Mouse (Mus musculus) liver, embryonic 14.5 days (tissue): ENCODE results near the gene Emx1. TPM values are rescaled to one million over a fixed set of nuclear protein-coding genes. Genes with fewer than 3 reads are reported as not detected.
A peak's percentile ranks its signal among the peaks of the same experiment; 100 is the strongest.

Experiments used
- ATAC-seq: fragments of 200-750 bp; cut with Nextera tagmentation; 2 replicates; pipeline ENCODE4 v1.8.0; 2017; ENCODE audit warnings: moderate number of reproducible peaks, mild to moderate bottlenecking, moderate library complexity; ENCODE audit not compliant: insufficient read depth
- DNase-seq, 3 experiments: peaks; one replicate each; pipeline ENCODE4 v3.0.0-alpha.2; 2012 to 2013; ENCODE audit warnings: low read depth in 3 of 3, low spot score in 3 of 3
- H3K27ac ChIP-seq: fragments of 300-500 bp; sonication (generic); 2 replicates; pipeline ENCODE4 v1.5.1; 2014; ENCODE audit warnings: moderate library complexity, mild to moderate bottlenecking, control low read depth, inconsistent platforms
- H3K27me3 ChIP-seq: fragments of 300-500 bp; sonication (generic); 2 replicates; pipeline ENCODE4 v1.6.1; 2014; ENCODE audit warnings: mild to moderate bottlenecking, low read length, moderate library complexity; ENCODE audit not compliant: control insufficient read depth, insufficient read depth
- H3K36me3 ChIP-seq: fragments of 300-500 bp; sonication (generic); replicated peaks from 2 replicates; pipeline ENCODE4 v1.6.1; 2014; ENCODE audit warnings: low read depth; ENCODE audit not compliant: control insufficient read depth, insufficient read depth
- H3K4me1 ChIP-seq, 2 experiments: fragments of 200-500 bp in 1 of 2; fragments of 300-500 bp in 1 of 2; sonication (generic) in 1 of 2; replicated peaks; 2 replicates each; pipeline ENCODE4 v1.6.1; 2012 to 2014; ENCODE audit warnings: antibody characterized with exemption in 1 of 2, inconsistent platforms in 1 of 2, low read length in 1 of 2; ENCODE audit not compliant: control insufficient read depth in 2 of 2, insufficient read depth in 2 of 2
- H3K4me2 ChIP-seq: fragments of 300-500 bp; sonication (generic); 2 replicates; pipeline ENCODE4 v1.6.1; 2014; ENCODE audit warnings: low read depth, mild to moderate bottlenecking, control low read depth, moderate library complexity
- H3K4me3 ChIP-seq, 2 experiments: fragments of 200-500 bp in 1 of 2; fragments of 300-500 bp in 1 of 2; sonication (generic) in 1 of 2; 2 replicates each; pipeline ENCODE4 v1.5.1; 2012 to 2014; ENCODE audit warnings: low read depth in 2 of 2, low read length in 2 of 2, mild to moderate bottlenecking in 2 of 2, control low read depth in 1 of 2, inconsistent platforms in 1 of 2, moderate library complexity in 1 of 2; ENCODE audit not compliant: insufficient read depth in 1 of 2
- H3K9ac ChIP-seq: fragments of 300-500 bp; sonication (generic); replicated peaks from 2 replicates; pipeline ENCODE4 v1.6.1; 2014; ENCODE audit warnings: mild to moderate bottlenecking, control low read depth, moderate library complexity
- H3K9me3 ChIP-seq: fragments of 300-500 bp; sonication (generic); 2 replicates; pipeline ENCODE4 v1.6.1; 2016; ENCODE audit warnings: low read length, mixed read lengths; ENCODE audit not compliant: control insufficient read depth
- CTCF ChIP-seq: IDR thresholded peaks from 2 replicates; pipeline ENCODE4 v1.5.1; 2016; ENCODE audit warnings: antibody characterized with exemption, low read depth, control low read depth
- EP300 ChIP-seq: IDR thresholded peaks from 2 replicates; pipeline ENCODE4 v1.6.1; 2016; ENCODE audit warnings: antibody characterized with exemption, low read depth
- WGBS: fragments of 180-500 bp; shearing (Covaris S2); extraction: QIAGEN DNeasy Blood & Tissue Kit; methylation state at CpG from one replicate; pipeline ENCODE4 v1.1.7; 2014; ENCODE audit not compliant: insufficient replicate concordance; 5-methylcytosine and 5-hydroxymethylcytosine counted together
- polyA plus RNA-seq, 2 experiments: library from polyadenylated mRNA; depleted of rRNA in 1 of 2; stranded (reverse) in 1 of 2; unstranded in 1 of 2; fragments of >200 nt; fragmentation: Nextera tagmentation in 1 of 2; extraction: Ambion mirVana in 1 of 2; gene quantifications; 2 replicates each; pipeline versions ENCODE4 v1.2.1 to v1.2.3; 2012 to 2014

Emx1 gene
- polyA plus RNA-seq, 2 experiments, result 0.03 TPM; not detected in 1

DNA sequence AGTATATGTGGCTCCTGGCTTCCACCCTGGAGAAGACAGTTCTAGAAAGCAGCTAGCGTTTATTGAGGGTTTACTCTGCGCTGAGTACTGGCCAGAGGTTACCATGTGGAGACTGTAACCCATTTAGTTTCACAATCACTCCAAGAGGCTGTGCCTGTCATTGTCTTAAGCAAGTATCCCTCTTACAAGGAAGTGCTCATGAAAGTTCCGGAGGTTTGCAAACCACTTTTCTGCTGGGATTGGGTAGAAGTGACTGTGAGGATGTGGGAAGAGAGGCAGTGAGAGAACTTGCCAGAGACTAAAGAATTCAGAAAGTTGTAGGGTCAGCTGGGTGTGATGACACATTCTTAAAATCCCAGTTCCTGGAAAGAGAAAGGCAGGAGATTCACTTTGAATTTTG lies 3.3 kb upstream of the Emx1 start:
- no peak overlapping the region for H3K9ac ChIP-seq
- DNase-seq, result no peak
- no peaks in the 10 kb centered on the region for H3K36me3 ChIP-seq
- no peaks in the 10 kb centered on the region for H3K9me3 ChIP-seq
- H3K27ac ChIP-seq, result no peak overlapping the region
- TF ChIP-seq EP300 (no peak), CTCF (no peak)
- peaks cover 45% of the 10 kb centered on the region for H3K27me3 ChIP-seq
- ATAC-seq, result no peak
- H3K4me2 ChIP-seq, result no peak overlapping the region
- no peaks in the 10 kb centered on the region for H3K4me1 ChIP-seq
- 34% methylated on average over 3 of the region's 3 CpGs for WGBS
- H3K4me3 ChIP-seq, result no peak overlapping the region

GRCm38 (mm10) chr6:85186033-85186743 lies 1.1 kb upstream of the Emx1 start:
- Histone ChIP-seq H3K27me3 (peaks cover 68% of the 10 kb centered on the region), H3K4me2 (peak overlapping the region; percentile 22; the same call in 1 of the 2 replicates), H3K4me3 (no peak overlapping the region), H3K9ac (no peak overlapping the region), H3K4me1 (no peaks in the 10 kb centered on the region), H3K9me3 (no peaks in the 10 kb centered on the region), H3K36me3 (no peaks in the 10 kb centered on the region), H3K27ac (no peak overlapping the region)
- ATAC-seq (no peak), DNase-seq (no peak)
- 2% methylated on average over 33 of the region's 33 CpGs for WGBS
- TF ChIP-seq CTCF, result no peak
- no peak for TF ChIP-seq EP300

GRCm38 (mm10) chr6:85186744-85187059 lies 536 bp upstream of the Emx1 start:
- Histone ChIP-seq H3K4me2 (no peak overlapping the region), H3K4me3 (no peak overlapping the region), H3K27ac (no peak overlapping the region), H3K4me1 (no peaks in the 10 kb centered on the region), H3K27me3 (peaks cover 73% of the 10 kb centered on the region), H3K9ac (no peak overlapping the region), H3K36me3 (no peaks in the 10 kb centered on the region), H3K9me3 (no peaks in the 10 kb centered on the region)
- ATAC-seq (no peak), DNase-seq (no peak)
- TF ChIP-seq EP300, result no peak
- no peak for TF ChIP-seq CTCF
- WGBS, result 2% methylated on average over 15 of the region's 15 CpGs

- no peak for ATAC-seq
- WGBS, result 2% methylated on average over 39 of the region's 39 CpGs
- Histone ChIP-seq H3K27ac (no peak overlapping the region), H3K9ac (no peak overlapping the region), H3K27me3 (peaks cover 89% of the 10 kb centered on the region), H3K36me3 (no peaks in the 10 kb centered on the region), H3K4me2 (peak overlapping the region; percentile 39; the same call in 1 of the 2 replicates), H3K4me3 (no peak overlapping the region), H3K4me1 (no peaks in the 10 kb centered on the region), H3K9me3 (no peaks in the 10 kb centered on the region)
- DNase-seq, result no peak
- TF ChIP-seq CTCF (no peak), EP300 (no peak)
Observed at GRCm38 (mm10) chr6:85188256-85189110, 1.2 kb downstream of the Emx1 start.

DNA sequence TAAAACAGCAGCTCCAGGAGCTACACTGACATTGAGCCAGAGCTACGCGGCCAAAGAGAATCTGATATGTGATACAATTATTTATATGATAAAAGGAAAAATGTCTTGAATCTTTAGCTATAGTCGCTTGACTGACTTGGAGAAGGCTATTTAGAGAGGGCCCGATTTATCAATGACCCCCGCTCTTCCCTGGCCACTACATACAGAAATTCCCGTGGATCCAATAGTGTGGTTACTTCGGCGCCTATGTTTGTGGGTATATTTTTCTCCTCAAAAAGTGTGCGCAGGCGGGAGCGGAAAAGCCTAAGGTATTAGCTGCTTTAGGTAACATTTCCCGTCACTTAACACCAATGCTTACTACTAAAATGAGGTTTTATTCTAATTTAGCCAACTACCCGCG lies 2.1 kb downstream of the Emx1 start:
- H3K36me3 ChIP-seq, result no peaks in the 10 kb centered on the region
- no peak overlapping the region for H3K9ac ChIP-seq
- no peak for TF ChIP-seq CTCF
- no peak for TF ChIP-seq EP300
- ATAC-seq (no peak), DNase-seq (no peak)
- no peaks in the 10 kb centered on the region for H3K4me1 ChIP-seq
- H3K9me3 ChIP-seq, result no peaks in the 10 kb centered on the region
- no peak overlapping the region for H3K4me2 ChIP-seq
- WGBS, result 8% methylated on average over 14 of the region's 14 CpGs
- peaks cover 91% of the 10 kb centered on the region for H3K27me3 ChIP-seq
- no peak overlapping the region for H3K4me3 ChIP-seq
- H3K27ac ChIP-seq, result no peak overlapping the region
